Mouse (Mus musculus) midbrain, embryonic 10.5 days (tissue): ENCODE results near the gene Ucn3. TPM values are rescaled to one million over a fixed set of nuclear protein-coding genes. Genes with fewer than 3 reads are reported as not detected.
"Not testable (repeated sequence)": the region's sequence is repeated elsewhere in the genome, so short reads cannot be mapped to it uniquely, and the experiment has no call there.

Experiments used
- DNase-seq: peaks from one replicate; pipeline ENCODE4 v3.0.0-alpha.2; 2017; ENCODE audit warnings: low spot score
- H3K27ac ChIP-seq: fragments of 300-500 bp; sonication (generic); replicated peaks from 2 replicates; pipeline ENCODE4 v1.5.1; 2016; ENCODE audit warnings: mild to moderate bottlenecking
- H3K27me3 ChIP-seq: fragments of 300-500 bp; sonication (generic); 2 replicates; pipeline ENCODE4 v1.6.1; 2016; ENCODE audit warnings: low read depth, mild to moderate bottlenecking; ENCODE audit not compliant: poor library complexity, severe bottlenecking
- H3K36me3 ChIP-seq: fragments of 300-500 bp; sonication (generic); 2 replicates; pipeline ENCODE4 v1.6.1; 2016; ENCODE audit warnings: mild to moderate bottlenecking, moderate library complexity
- H3K4me1 ChIP-seq: fragments of 300-500 bp; sonication (generic); 2 replicates; pipeline ENCODE4 v1.6.1; 2016
- H3K4me3 ChIP-seq: fragments of 300-500 bp; sonication (generic); 2 replicates; pipeline ENCODE4 v1.5.1; 2016; ENCODE audit warnings: mild to moderate bottlenecking, moderate library complexity
- H3K9me3 ChIP-seq: fragments of 300-500 bp; sonication (generic); replicated peaks from 2 replicates; pipeline ENCODE4 v1.6.1; 2016; ENCODE audit warnings: mild to moderate bottlenecking
- whole genome bisulfite sequencing: fragments of 180-500 bp; shearing (Covaris S2); methylation state at CpG from one replicate; pipeline ENCODE4 v1.1.7; 2016; 5-methylcytosine and 5-hydroxymethylcytosine counted together
- polyA plus RNA-seq: library from polyadenylated mRNA; unstranded; fragments of >200 nt; fragmentation: Nextera tagmentation; extraction: Ambion mirVana; gene quantifications from 2 replicates; pipeline ENCODE4 v1.2.1, GENCODE M21; 2016

Gene Ucn3
- polyA plus RNA-seq, 1 experiment from 2014 or later: not detected

DNA sequence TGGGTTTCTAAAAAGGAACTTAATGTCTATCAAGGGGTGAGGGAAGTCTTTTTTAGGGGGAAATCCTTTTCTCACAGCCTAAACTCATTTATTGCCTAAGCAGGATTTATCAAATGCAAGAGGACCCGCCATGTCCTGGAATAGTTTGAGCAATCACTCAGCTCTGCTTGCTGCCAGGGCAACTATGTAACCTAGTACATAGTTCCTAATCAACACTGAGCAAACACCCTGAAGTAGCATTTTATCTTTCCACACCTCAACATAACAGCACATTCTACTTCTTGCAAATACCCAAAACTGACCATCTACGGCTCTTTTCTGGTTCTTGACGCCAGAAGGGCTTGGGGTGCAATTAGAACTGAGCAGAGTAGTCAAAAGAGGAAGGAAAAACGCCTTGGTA is 36.9 kb downstream of the Ucn3 start:
- H3K4me1 ChIP-seq: no peaks in the 10 kb centered on the region
- peaks cover 71% of the 10 kb centered on the region for H3K36me3 ChIP-seq
- no peaks in the 10 kb centered on the region for H3K9me3 ChIP-seq
- no peak for DNase-seq
- no peak overlapping the region for H3K27ac ChIP-seq
- WGBS: 91% methylated on average over 4 of the region's 4 CpGs
- H3K27me3 ChIP-seq: no peaks in the 10 kb centered on the region
- H3K4me3 ChIP-seq: no peak overlapping the region

DNA sequence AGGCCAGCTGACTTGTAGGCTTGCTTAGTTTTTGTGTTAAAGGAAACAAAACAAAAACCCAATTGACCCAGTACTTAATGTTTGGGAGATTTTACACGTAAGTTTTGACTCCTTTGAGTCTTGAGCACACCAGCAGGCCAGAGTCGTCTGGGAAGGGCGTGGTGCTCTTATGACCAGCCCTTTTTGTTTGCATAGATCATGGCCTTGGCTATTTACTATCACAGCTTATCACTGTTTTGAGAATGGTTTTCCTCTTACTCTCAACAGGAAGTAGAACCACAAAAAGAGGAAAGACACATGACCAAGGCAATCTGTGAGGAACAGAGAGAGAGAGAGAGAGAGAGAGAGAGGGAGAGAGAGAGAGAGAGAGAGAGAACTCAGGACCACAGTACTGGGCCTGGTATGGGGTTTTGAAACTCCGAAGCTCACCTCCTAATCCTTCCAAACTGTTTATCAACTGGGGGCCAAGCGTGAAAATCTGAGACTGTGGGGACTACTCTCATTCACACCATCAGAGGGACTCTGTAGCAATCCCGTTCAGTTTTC is 37.9 kb downstream of the Ucn3 start:
- 90% methylated on average over 6 of the region's 6 CpGs for WGBS

DNA sequence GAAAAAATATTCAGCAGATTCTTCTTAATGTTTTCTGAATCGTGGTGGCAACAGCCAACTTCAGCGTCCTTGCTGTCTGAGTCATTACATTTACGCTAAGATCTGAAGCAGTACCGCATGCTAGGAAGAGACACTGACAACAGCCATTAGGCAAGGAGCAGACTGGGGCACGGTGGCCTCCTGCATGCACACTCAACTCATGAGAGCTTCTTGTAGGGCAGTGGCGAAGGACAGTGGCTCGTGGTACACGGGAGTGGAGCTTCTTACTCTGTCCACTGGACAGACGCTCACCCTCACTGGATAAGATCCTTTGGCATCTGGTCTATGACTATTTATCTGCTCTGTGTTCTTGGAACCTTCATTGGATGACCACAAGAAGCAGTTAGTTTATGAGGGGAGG is 45.8 kb downstream of the Ucn3 start:
- WGBS: 95% methylated on average over 9 of the region's 9 CpGs
- peaks cover 44% of the 10 kb centered on the region for H3K36me3 ChIP-seq

More for the DNA sequence above, 37.9 kb downstream of the Ucn3 start:
- Histone ChIP-seq H3K4me1 (no peaks in the 10 kb centered on the region), H3K4me3 (no peak overlapping the region), H3K27ac (no peak overlapping the region), H3K27me3 (no peaks in the 10 kb centered on the region), H3K36me3 (peaks cover 69% of the 10 kb centered on the region), H3K9me3 (no peaks in the 10 kb centered on the region)
- no peak for DNase-seq

DNA sequence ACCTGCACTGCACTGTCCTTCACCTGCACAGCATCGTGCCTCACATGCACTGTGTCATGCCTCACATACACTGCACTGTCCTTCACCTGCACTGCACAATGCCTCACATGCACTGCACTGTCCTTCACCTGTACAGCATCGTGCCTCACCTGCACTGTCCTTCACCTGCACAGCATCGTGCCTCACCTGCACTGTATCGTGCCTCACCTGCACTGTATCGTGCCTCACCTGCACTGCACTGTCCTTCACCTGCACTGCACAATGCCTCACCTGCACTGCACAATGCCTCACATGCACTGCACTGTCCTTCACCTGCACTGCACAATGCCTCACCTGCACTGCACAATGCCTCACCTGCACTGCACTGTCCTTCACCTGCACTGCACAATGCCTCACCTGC is 46.9 kb downstream of the Ucn3 start:
- DNase-seq, H3K4me3 ChIP-seq, H3K27me3 ChIP-seq, H3K27ac ChIP-seq, H3K4me1 ChIP-seq, H3K9me3 ChIP-seq: not testable (repeated sequence)
- WGBS: 97% methylated on average over 5 of the region's 5 CpGs
- H3K36me3 ChIP-seq: peaks cover 37% of the 10 kb centered on the region

More for the DNA sequence above, 45.8 kb downstream of the Ucn3 start:
- Histone ChIP-seq H3K27me3 (no peaks in the 10 kb centered on the region), H3K27ac (no peak overlapping the region), H3K4me1 (no peaks in the 10 kb centered on the region), H3K9me3 (no peaks in the 10 kb centered on the region), H3K4me3 (no peak overlapping the region)
- no peak for DNase-seq

DNA sequence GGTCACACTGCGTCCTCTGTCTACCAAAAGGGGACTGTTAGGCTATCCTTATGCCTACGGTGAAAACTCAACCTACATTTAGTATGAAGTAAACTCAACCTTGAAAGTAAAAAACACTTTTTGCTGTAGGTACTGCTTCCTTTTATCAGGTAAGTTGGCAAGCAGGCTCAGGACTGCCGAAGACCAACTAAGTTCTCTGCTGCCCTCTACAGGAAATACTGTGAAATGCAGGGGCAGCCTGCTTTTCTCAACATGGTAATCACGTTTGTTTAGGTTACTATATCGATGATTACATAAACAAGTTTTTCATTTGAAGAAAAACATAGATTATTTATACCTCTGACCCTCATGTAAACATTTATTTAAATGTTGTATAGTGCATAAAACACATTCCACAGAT is 48.2 kb downstream of the Ucn3 start:
- no peak overlapping the region for H3K27ac ChIP-seq
- no peaks in the 10 kb centered on the region for H3K27me3 ChIP-seq
- no peak overlapping the region for H3K4me3 ChIP-seq
- H3K4me1 ChIP-seq: peaks cover 16% of the 10 kb centered on the region
- peak; percentile 65 for DNase-seq
- H3K36me3 ChIP-seq: peaks cover 33% of the 10 kb centered on the region
- no peaks in the 10 kb centered on the region for H3K9me3 ChIP-seq
- WGBS: 49% methylated on average over 5 of the region's 5 CpGs

DNA sequence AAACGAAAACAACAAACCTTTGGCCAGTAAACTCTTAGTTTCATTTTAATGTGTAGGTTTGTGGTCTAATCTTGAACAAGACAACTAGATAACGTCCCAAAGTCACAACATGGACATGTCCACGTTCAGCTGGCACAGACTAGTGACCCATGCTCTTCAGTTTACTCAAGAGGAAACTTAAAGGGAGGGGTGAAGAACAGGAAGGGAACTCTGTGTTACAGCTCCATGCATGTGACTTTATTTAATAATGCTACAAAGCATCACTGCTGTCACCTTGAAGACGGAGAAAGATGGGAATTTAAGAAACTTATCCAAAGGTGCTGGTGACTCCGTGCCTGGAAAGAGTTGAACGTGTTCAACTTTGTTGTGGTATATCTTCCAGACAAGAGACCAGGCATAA is 49.1 kb downstream of the Ucn3 start:
- H3K4me3 ChIP-seq: no peak overlapping the region
- H3K9me3 ChIP-seq: no peaks in the 10 kb centered on the region
- no peaks in the 10 kb centered on the region for H3K27me3 ChIP-seq
- DNase-seq: no peak
- no peak overlapping the region for H3K27ac ChIP-seq
- peaks cover 22% of the 10 kb centered on the region for H3K4me1 ChIP-seq
- WGBS: 93% methylated on average over 6 of the region's 6 CpGs
- H3K36me3 ChIP-seq: peaks cover 33% of the 10 kb centered on the region

DNA sequence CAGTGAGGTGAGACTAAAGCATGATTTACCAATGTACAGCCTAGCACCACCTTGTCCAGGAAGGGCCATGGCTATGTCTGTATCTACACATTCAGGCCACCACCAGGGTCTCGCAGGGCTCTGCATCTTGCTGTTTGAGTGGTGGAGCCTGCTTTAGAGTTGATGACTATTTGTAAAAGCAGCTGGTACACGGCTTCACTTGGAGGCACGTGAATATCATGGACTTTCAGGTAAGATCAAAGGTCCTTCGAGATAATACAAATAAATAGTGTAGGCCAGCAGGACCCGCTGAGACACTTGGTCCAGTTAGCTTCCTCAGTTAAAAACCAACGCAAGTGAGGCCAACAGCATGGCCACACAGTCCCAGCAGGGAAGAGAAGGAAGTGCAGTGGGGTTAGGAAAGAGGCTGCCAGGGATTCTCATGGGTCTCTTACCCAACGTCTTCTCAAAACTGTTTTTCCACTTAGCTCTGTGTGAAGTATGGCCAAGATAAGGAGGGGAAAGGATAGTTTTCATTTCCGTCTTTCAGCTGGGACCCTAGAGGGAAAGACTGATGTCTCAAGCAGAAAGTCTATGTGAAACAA is 49.7 kb downstream of the Ucn3 start:
- H3K4me3 ChIP-seq: no peak overlapping the region
- H3K9me3 ChIP-seq: no peaks in the 10 kb centered on the region
- 89% methylated on average over 8 of the region's 8 CpGs for WGBS
- H3K27me3 ChIP-seq: no peaks in the 10 kb centered on the region
- no peak overlapping the region for H3K27ac ChIP-seq
- peaks cover 22% of the 10 kb centered on the region for H3K4me1 ChIP-seq
- H3K36me3 ChIP-seq: peaks cover 27% of the 10 kb centered on the region
- DNase-seq: no peak

DNA sequence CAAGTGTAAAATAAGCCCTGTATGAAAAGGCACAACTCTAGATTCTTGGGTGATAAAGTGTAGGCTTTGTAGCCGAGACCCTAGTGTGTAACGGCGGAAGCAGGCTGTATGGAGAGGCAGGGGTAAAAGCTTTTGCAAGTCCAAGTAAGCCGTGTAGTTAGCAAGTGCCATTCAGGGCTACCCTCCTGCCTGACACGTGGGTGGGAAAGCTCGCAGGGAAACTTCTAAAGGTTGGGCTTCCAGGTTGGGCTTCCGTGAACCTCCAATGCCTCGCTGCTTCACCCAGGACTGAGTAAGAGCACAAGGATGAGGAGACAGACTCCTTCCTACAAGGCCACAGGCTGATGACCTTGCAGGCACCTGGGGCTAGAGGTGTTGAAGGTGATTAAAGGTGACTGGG is 50.6 kb downstream of the Ucn3 start:
- peaks cover 22% of the 10 kb centered on the region for H3K4me1 ChIP-seq
- WGBS: 79% methylated on average over 8 of the region's 8 CpGs
- no peak overlapping the region for H3K27ac ChIP-seq
- H3K27me3 ChIP-seq: no peaks in the 10 kb centered on the region
- H3K36me3 ChIP-seq: peaks cover 23% of the 10 kb centered on the region
- no peak overlapping the region for H3K4me3 ChIP-seq
- no peak for DNase-seq
- H3K9me3 ChIP-seq: no peaks in the 10 kb centered on the region

DNA sequence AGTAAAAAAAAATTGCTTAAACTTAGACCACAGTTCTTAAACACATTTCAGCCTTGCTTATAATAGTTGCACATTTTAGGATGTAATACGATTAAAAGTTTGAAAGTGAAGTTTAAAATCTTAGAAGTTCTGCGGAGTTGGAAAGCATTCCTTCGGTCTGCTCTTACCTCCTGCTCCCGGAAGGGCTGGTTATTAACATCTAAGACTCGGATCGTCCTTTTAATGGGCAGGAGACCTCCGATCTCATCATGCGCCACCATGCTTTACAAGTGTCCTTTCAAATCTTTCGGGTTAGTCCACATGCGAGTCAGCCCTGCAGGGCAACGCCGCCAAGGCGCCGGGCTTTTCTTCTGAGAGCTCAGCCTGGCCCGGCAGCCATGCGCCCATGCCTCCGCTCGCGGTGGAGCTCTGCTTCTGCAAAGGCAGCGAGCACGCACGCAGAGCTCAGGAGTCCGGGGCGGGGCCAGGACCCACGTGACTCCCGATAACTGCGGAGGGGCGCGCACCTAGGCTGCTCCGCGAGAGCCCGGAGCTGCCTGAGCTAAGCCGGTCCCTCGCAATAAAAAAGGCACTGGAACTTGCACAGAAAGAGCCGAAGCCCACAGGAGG is 51.9 kb downstream of the Ucn3 start:
- H3K27ac ChIP-seq: peak overlapping the region; percentile 84
- DNase-seq: peak; percentile 91
- H3K36me3 ChIP-seq: peaks cover 16% of the 10 kb centered on the region
- peak overlapping the region; percentile 64 for H3K4me3 ChIP-seq
- WGBS: under 1% methylated on average over 35 of the region's 35 CpGs
- H3K4me1 ChIP-seq: peaks cover 22% of the 10 kb centered on the region
- H3K9me3 ChIP-seq: no peaks in the 10 kb centered on the region
- no peaks in the 10 kb centered on the region for H3K27me3 ChIP-seq

DNA sequence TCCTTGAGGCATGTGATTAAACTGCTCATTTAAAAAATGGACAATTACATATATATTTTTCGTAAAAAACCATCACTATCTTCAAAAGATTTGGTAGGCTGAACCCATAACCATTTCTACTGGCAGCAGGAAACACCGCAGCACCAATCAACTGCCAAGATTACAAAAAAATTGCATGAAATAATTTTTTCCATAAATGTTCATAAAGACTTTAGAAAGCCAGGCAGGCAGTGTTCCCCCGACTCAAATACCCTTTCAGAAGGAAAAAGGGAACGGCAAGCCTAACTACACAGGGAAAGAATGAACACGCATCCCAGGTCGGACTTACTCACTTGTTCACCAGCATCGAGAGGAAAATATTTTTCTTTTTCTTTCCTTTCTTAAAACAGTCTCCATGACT is 52.5 kb downstream of the Ucn3 start:
- Histone ChIP-seq H3K36me3 (peaks cover 20% of the 10 kb centered on the region), H3K4me1 (peaks cover 22% of the 10 kb centered on the region), H3K9me3 (no peaks in the 10 kb centered on the region), H3K27me3 (no peaks in the 10 kb centered on the region), H3K4me3 (peak overlapping the region; percentile 64), H3K27ac (peak overlapping the region; percentile 84; the same call in 1 of the 2 replicates)
- WGBS: 24% methylated on average over 7 of the region's 7 CpGs
- DNase-seq: no peak

DNA sequence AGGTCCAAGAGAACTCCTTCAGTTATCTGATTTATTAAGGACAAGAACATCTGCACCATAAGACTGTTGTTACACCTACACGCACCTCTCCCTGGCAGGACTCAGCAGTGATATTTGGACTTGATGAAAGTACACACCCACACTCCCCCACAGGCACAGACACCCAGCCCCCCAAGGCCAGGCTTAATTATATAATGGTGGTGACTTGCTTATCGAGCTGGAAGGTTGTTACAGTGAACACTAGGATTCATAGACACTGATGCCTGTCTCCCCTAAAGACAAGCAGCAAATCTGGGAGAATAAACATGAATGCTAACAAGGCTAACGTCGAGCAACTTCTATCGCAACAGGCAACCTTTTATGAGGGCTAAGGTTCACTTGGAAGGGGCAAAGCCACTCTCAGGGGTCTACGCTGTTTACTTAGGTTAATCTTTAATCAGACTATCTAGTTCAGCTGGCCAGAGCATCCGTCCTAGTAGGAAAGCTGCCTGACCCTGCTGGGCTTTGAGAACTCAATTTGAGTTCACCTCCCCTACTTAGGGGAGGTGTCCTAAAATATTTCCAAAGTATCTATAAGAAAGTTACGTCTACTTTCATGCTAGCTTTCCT is 53.6 kb downstream of the Ucn3 start:
- peaks cover 30% of the 10 kb centered on the region for H3K36me3 ChIP-seq

More for the DNA sequence above, 53.6 kb downstream of the Ucn3 start:
- peak overlapping the region; percentile 64 for H3K4me3 ChIP-seq
- 64% methylated on average over 8 of the region's 8 CpGs for WGBS
- H3K4me1 ChIP-seq: peaks cover 22% of the 10 kb centered on the region
- DNase-seq: no peak
- no peaks in the 10 kb centered on the region for H3K27me3 ChIP-seq
- no peaks in the 10 kb centered on the region for H3K9me3 ChIP-seq
- H3K27ac ChIP-seq: no peak overlapping the region
